Mouse (Mus musculus) forebrain, embryonic 14.5 days (tissue): ENCODE results near the gene Map1b. TPM values are rescaled to one million over a fixed set of nuclear protein-coding genes. Genes with fewer than 3 reads are reported as not detected.

Experiments used
- ATAC-seq: fragments of 200-750 bp; cut with Nextera tagmentation; 2 replicates; pipeline ENCODE4 v1.8.0; 2017; ENCODE audit warnings: mild to moderate bottlenecking, moderate library complexity
- DNase-seq: peaks from one replicate; pipeline ENCODE4 v3.0.0-alpha.2; 2015; ENCODE audit warnings: low spot score
- H3K27ac ChIP-seq: fragments of 300-500 bp; sonication (generic); 2 replicates; pipeline ENCODE4 v1.5.1; 2014; ENCODE audit warnings: low read depth, mild to moderate bottlenecking, control low read depth, low read length, moderate library complexity
- H3K27me3 ChIP-seq: fragments of 300-500 bp; sonication (generic); replicated peaks from 2 replicates; pipeline ENCODE4 v1.6.1; 2014; ENCODE audit warnings: low read length, control low read depth, mixed read lengths; ENCODE audit not compliant: control insufficient read depth, insufficient read depth
- H3K36me3 ChIP-seq: fragments of 300-500 bp; sonication (generic); 2 replicates; pipeline ENCODE4 v1.6.1; 2014; ENCODE audit warnings: low read length, control low read depth; ENCODE audit not compliant: control insufficient read depth, insufficient read depth
- H3K4me1 ChIP-seq: fragments of 300-500 bp; sonication (generic); 2 replicates; pipeline ENCODE4 v1.6.1; 2014; ENCODE audit warnings: antibody characterized with exemption, low read length, control low read depth; ENCODE audit not compliant: control insufficient read depth, insufficient read depth
- H3K4me2 ChIP-seq: fragments of 300-500 bp; sonication (generic); 2 replicates; pipeline ENCODE4 v1.6.1; 2014; ENCODE audit warnings: mild to moderate bottlenecking, control low read depth, low read length
- H3K4me3 ChIP-seq: fragments of 300-500 bp; sonication (generic); 2 replicates; pipeline ENCODE4 v1.5.1; 2014; ENCODE audit warnings: low read depth, low read length, control low read depth
- H3K9ac ChIP-seq: fragments of 300-500 bp; sonication (generic); 2 replicates; pipeline ENCODE4 v1.6.1; 2014; ENCODE audit warnings: mild to moderate bottlenecking, low read length, control low read depth, moderate library complexity
- H3K9me3 ChIP-seq: fragments of 300-500 bp; sonication (generic); replicated peaks from 2 replicates; pipeline ENCODE4 v1.6.1; 2016; ENCODE audit warnings: low read length, control low read depth, mixed read lengths; ENCODE audit not compliant: control insufficient read depth
- WGBS: fragments of 180-500 bp; shearing (Covaris S2); extraction: QIAGEN DNeasy Blood & Tissue Kit; methylation state at CpG from one replicate; pipeline ENCODE4 v1.1.7; 2014; 5-methylcytosine and 5-hydroxymethylcytosine counted together
- polyA plus RNA-seq: library from polyadenylated mRNA; unstranded; fragments of >200 nt; fragmentation: Nextera tagmentation; extraction: Ambion mirVana; gene quantifications from 2 replicates; pipeline ENCODE4 v1.2.1, GENCODE M21; 2014

Map1b gene
- polyA plus RNA-seq, 1 experiment from 2014 or later, result 1,380 TPM

DNA sequence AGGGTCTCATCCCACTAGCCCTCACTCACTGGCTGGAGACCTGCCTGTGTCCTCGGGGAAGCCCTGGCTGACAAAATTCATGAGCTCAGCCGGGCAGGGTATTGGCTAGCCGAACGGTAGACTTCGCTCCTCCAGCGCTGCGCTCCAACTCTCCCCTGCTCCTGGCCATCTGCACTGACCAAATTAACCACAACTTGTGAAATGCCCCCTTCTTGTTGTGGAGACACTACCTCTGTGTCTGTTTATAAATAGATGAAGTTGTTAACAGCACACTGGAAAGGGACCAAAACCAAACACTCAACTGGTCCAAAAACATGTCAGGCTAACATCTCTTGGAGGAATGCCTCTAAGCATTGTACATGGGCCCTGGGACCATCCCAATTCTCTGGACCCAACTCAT is 42.2 kb downstream of the Map1b start:
- Histone ChIP-seq H3K4me2 (no peak overlapping the region), H3K4me1 (peaks cover 34% of the 10 kb centered on the region), H3K9ac (no peak overlapping the region), H3K27me3 (no peaks in the 10 kb centered on the region), H3K9me3 (no peaks in the 10 kb centered on the region), H3K4me3 (no peak overlapping the region), H3K36me3 (peaks cover 29% of the 10 kb centered on the region; the same call in 1 of the 2 replicates), H3K27ac (peak overlapping the region; percentile 39; the same call in 1 of the 2 replicates)
- peak; percentile 58 for ATAC-seq
- 44% methylated on average over 7 of the region's 7 CpGs for WGBS
- DNase-seq, result peak; percentile 76

GRCm38 (mm10) chr13:99472028-99472427 is 44.3 kb downstream of the Map1b start:
- no peak for ATAC-seq
- peaks cover 44% of the 10 kb centered on the region for H3K4me1 ChIP-seq
- WGBS, result 97% methylated on average over 9 of the region's 9 CpGs

DNA sequence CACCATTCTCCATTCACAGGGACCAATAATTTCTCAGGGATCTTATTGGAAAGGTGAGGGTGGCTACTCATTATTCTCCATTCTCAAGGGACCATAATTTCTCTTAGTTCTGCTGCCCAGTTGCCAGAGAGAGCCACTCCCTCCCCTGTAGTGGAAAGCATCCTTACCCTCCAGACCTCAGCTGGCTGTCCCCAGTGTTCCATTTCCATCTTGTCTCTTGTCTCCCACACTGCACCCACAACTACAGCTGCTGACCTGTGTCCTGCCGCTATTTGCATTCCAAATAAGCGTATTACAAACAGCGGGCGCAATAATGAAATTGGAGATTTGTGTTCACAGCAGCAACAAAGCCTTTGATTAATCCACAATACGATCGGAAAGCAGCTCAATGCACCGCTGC is 46.3 kb downstream of the Map1b start:
- Histone ChIP-seq H3K4me2 (no peak overlapping the region), H3K27me3 (no peaks in the 10 kb centered on the region), H3K36me3 (peaks cover 15% of the 10 kb centered on the region; the same call in 1 of the 2 replicates), H3K27ac (no peak overlapping the region), H3K9ac (peak overlapping the region; percentile 25; the same call in 1 of the 2 replicates), H3K4me3 (no peak overlapping the region), H3K4me1 (peaks cover 37% of the 10 kb centered on the region), H3K9me3 (no peaks in the 10 kb centered on the region)
- 41% methylated on average over 7 of the region's 7 CpGs for WGBS
- ATAC-seq (no peak), DNase-seq (no peak)

More at GRCm38 (mm10) chr13:99472028-99472427, 44.3 kb downstream of the Map1b start:
- no peak overlapping the region for H3K4me3 ChIP-seq
- H3K27me3 ChIP-seq, result no peaks in the 10 kb centered on the region
- DNase-seq, result no peak
- H3K9ac ChIP-seq, result no peak overlapping the region
- peaks cover 22% of the 10 kb centered on the region; the same call in 1 of the 2 replicates for H3K36me3 ChIP-seq
- H3K9me3 ChIP-seq, result no peaks in the 10 kb centered on the region
- H3K4me2 ChIP-seq, result no peak overlapping the region
- no peak overlapping the region for H3K27ac ChIP-seq

DNA sequence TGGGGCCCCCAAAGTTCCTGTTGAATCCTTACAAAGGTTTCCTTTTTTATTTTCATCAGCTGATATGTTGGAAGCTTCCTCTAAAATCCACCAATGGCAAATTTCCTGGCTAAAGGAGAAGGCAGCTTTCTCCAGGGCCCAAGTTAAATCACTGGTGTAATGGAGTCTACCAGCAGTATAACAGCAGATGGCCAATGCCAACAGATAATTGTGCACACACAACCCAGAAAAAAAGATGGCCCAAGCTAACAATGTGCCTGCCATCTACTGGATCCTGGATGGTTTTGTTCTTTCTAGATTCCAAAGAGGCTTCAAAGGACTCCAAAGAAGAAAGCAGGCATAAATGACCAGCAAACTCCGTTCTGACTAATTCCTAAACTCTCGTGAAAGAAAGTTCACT is 48.1 kb downstream of the Map1b start:
- 63% methylated on average over 2 of the region's 2 CpGs for WGBS
- peaks cover 24% of the 10 kb centered on the region for H3K4me1 ChIP-seq
- H3K36me3 ChIP-seq, result 0 out of 2 replicates have a peak, but pooled peaks cover 11% of the 10 kb centered on the region
- H3K9ac ChIP-seq, result no peak overlapping the region
- H3K9me3 ChIP-seq, result no peaks in the 10 kb centered on the region
- ATAC-seq (no peak), DNase-seq (no peak)
- H3K4me2 ChIP-seq, result no peak overlapping the region
- no peaks in the 10 kb centered on the region for H3K27me3 ChIP-seq
- no peak overlapping the region for H3K4me3 ChIP-seq
- no peak overlapping the region for H3K27ac ChIP-seq

DNA sequence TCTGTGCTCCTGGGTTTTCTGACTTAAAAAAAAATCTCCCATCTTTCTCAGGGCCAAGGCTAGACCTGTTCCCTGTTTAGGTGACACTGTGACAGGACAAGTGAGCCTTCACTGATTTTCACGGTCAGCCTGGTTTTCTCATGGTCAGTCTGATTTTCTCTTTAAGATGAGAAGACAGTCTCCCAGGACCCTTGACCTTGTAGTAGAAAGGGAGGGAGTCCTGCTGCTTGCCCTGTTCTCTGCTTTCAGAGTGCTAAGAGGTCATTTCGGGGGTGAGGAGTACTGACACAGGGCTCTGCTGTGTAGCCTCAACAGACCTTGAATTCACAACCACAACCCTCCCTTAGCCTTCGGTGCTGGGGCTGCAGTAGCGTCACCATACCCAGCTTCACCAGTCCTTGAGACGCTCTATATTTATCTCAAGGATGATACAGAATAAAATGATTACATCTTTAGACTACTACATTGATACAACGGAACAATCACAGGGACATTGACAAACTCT is 49.5 kb downstream of the Map1b start:
- DNase-seq, result no peak
- ATAC-seq, result no peak
- Histone ChIP-seq H3K4me1 (peaks cover 24% of the 10 kb centered on the region), H3K4me3 (no peak overlapping the region), H3K9me3 (no peaks in the 10 kb centered on the region), H3K9ac (no peak overlapping the region), H3K36me3 (peaks cover 15% of the 10 kb centered on the region), H3K4me2 (no peak overlapping the region), H3K27ac (no peak overlapping the region), H3K27me3 (no peaks in the 10 kb centered on the region)
- 80% methylated on average over 6 of the region's 6 CpGs for WGBS

- no peak overlapping the region for H3K9ac ChIP-seq
- H3K4me3 ChIP-seq, result no peak overlapping the region
- no peak overlapping the region for H3K4me2 ChIP-seq
- DNase-seq (no peak), ATAC-seq (peak; percentile 45)
- peaks cover 24% of the 10 kb centered on the region for H3K4me1 ChIP-seq
- H3K9me3 ChIP-seq, result no peaks in the 10 kb centered on the region
- H3K36me3 ChIP-seq, result peaks cover 20% of the 10 kb centered on the region
- 54% methylated on average over 2 of the region's 2 CpGs for WGBS
- no peak overlapping the region for H3K27ac ChIP-seq
- H3K27me3 ChIP-seq, result no peaks in the 10 kb centered on the region
These were observed 50.3 kb downstream of the Map1b start for GRCm38 (mm10) chr13:99466064-99466463.

- Histone ChIP-seq H3K36me3 (peaks cover 24% of the 10 kb centered on the region), H3K4me3 (no peak overlapping the region), H3K9ac (no peak overlapping the region), H3K27me3 (no peaks in the 10 kb centered on the region), H3K27ac (no peak overlapping the region), H3K4me2 (no peak overlapping the region), H3K4me1 (peaks cover 21% of the 10 kb centered on the region), H3K9me3 (no peaks in the 10 kb centered on the region)
- WGBS, result 79% methylated on average over 4 of the region's 4 CpGs
- DNase-seq (no peak), ATAC-seq (no peak)
These were observed 51.8 kb downstream of the Map1b start for GRCm38 (mm10) chr13:99464551-99464950.

- Histone ChIP-seq H3K27ac (no peak overlapping the region), H3K4me1 (peaks cover 19% of the 10 kb centered on the region), H3K9me3 (no peaks in the 10 kb centered on the region), H3K36me3 (peaks cover 21% of the 10 kb centered on the region), H3K27me3 (no peaks in the 10 kb centered on the region), H3K9ac (no peak overlapping the region), H3K4me3 (no peak overlapping the region), H3K4me2 (no peak overlapping the region)
- ATAC-seq, result no peak
- DNase-seq, result no peak
- WGBS, result 97% methylated on average over 4 of the region's 4 CpGs
These were observed 54.5 kb downstream of the Map1b start for GRCm38 (mm10) chr13:99461886-99462285.

GRCm38 (mm10) chr13:99459612-99460011 is 56.7 kb downstream of the Map1b start:
- peak overlapping the region; percentile 88 for H3K27ac ChIP-seq
- peaks cover 24% of the 10 kb centered on the region for H3K4me1 ChIP-seq
- DNase-seq (no peak), ATAC-seq (peak; percentile 8; the same call in 1 of the 2 replicates)
- no peaks in the 10 kb centered on the region for H3K27me3 ChIP-seq
- H3K4me3 ChIP-seq, result no peak overlapping the region
- H3K9me3 ChIP-seq, result no peaks in the 10 kb centered on the region
- WGBS, result 71% methylated on average over 4 of the region's 4 CpGs
- no peak overlapping the region for H3K9ac ChIP-seq
- peak overlapping the region; percentile 1; the same call in 1 of the 2 replicates for H3K4me2 ChIP-seq
- peaks cover 22% of the 10 kb centered on the region for H3K36me3 ChIP-seq
